Mouse (Mus musculus): ENCODE measurements at regions not wholly inside any gene's neighbourhood (a gene's known extent, or its start where the extent isn't known, plus 50 kb on each side); places are given as distances from the start of the nearest gene placed in this dataset.

DNA sequence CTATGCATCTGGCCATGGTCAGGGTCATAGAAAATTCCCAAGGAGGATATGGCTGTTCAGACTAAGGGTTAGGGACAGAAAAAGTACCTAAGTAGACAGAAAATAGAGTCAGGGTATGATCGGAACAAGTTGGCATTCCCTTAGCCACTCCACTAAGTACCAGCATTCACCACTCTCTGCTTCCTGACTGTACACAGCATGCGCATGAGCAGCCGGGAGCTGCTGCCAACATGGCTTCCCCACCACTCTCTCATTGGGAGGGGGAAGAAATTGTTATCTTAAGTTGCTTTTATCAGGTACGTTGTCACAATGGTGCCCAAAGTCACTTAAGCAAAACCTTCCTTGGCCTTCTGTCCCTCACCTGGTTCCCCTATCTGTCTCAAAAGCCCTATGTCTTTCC, 282.0 kb upstream of the Hs6st1 start:
- TF ChIP-seq POLR2A (IDR thresholded peaks at IDR 0.05; ENCODE audit: borderline replicate concordance, extremely low read depth, low read depth, low read length) (no peak), CTCF (IDR thresholded peaks at IDR 0.05; ENCODE audit: insufficient read depth, low read length) (no peak)

Measured in lung, adult 2 months (tissue).